Mouse (Mus musculus): ENCODE data around the gene Ttc4.

- no peak for TF ChIP-seq CTCF (IDR thresholded peaks at IDR 0.05; ENCODE audit: borderline replicate concordance, insufficient read depth, low read depth, low read length)
- TF ChIP-seq POLR2A (IDR thresholded peaks at IDR 0.05; ENCODE audit: borderline replicate concordance, insufficient read depth, low read length): no peak
Measured at GRCm38 (mm10) chr4:106622030-106622493, 56.7 kb downstream of the Ttc4 start, which contains the start of gene Ttc22.
